Mouse (Mus musculus) thymus, postnatal 25 days (tissue): ENCODE results near the gene Rcn3.

Experiments used
- DNase-seq: peaks from one replicate; pipeline ENCODE4 v3.0.0; 2022

Rcn3 gene

GRCm38 (mm10) chr7:45046853-45047350 is 45.1 kb downstream of the Rcn3 start:
- no peak for DNase-seq

GRCm38 (mm10) chr7:45045741-45046140 is 46.3 kb downstream of the Rcn3 start:
- no peak for DNase-seq

GRCm38 (mm10) chr7:45043307-45043706 is 48.7 kb downstream of the Rcn3 start:
- no peak for DNase-seq

GRCm38 (mm10) chr7:45040851-45041250 is 51.2 kb downstream of the Rcn3 start:
- no peak for DNase-seq

GRCm38 (mm10) chr7:45038411-45038810 is 53.6 kb downstream of the Rcn3 start:
- no peak for DNase-seq

DNA sequence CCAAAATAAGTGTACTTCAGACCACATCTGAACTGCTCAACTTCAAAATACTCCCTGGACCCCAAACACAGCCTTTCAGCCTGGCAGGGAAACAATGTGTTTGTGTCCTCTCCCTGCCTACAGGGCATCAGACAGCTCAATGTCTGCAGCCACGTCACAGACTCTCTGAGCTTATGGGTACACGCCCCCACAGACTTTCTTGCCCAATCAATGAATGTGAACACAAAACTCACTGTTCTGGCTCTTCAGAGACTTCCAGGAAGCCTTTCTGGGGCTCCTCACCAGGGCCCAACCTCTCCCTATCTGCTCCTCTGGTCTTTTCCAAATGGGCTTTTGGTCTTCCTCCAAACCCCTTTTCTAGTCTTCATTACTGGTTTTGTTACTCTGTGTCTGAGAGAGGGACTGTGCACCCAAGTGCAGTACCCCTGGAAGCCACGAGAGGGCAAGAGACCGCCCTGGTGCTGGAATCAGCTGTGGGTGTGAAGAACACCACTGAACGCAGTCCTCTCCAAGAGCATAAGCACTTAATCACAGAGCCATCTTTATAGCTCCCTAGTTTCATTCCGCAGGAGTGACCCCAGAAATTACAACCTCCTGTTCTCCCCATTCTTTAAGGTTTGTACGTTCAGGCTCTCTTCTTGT is 54.2 kb downstream of the Rcn3 start:
- DNase-seq = peak; percentile 82

- no peak for DNase-seq
Measured at GRCm38 (mm10) chr7:45036702-45037101, 55.3 kb downstream of the Rcn3 start.

GRCm38 (mm10) chr7:45035631-45036030 is 56.4 kb downstream of the Rcn3 start:
- no peak for DNase-seq

- no peak for DNase-seq
Measured at GRCm38 (mm10) chr7:45033722-45034359, 58.2 kb downstream of the Rcn3 start.
